Mouse (Mus musculus) E14TG2a.4 (cell line): Measurements from ENCODE around the gene Lpp.

Experiments
- H3K27me3 ChIP-seq: 2 replicates; pipeline ENCODE4 v1.6.1; 2014; ENCODE audit warnings: low read length, control low read depth; ENCODE audit not compliant: insufficient read depth
- H3K36me3 ChIP-seq: 2 replicates; pipeline ENCODE4 v1.6.1; 2014; ENCODE audit warnings: low read length, control low read depth; ENCODE audit not compliant: insufficient read depth
- H3K4me1 ChIP-seq: replicated peaks from 2 replicates; pipeline ENCODE4 v1.6.1; 2014; ENCODE audit warnings: low read depth, low read length, control low read depth
- H3K4me3 ChIP-seq: replicated peaks from 2 replicates; pipeline ENCODE4 v1.5.1; 2014; ENCODE audit warnings: mild to moderate bottlenecking, low read length
- H3K9me3 ChIP-seq: 2 replicates; pipeline ENCODE4 v1.6.1; 2014; ENCODE audit warnings: low read length, control low read depth
- CTCF ChIP-seq: conservative IDR thresholded peaks from 2 replicates; pipeline ENCODE4 v1.5.1; 2014; ENCODE audit warnings: low read length
- NANOG ChIP-seq: IDR thresholded peaks from 2 replicates; pipeline ENCODE4 v1.6.1; 2014; ENCODE audit warnings: borderline replicate concordance, low read length, mixed read lengths
- POU5F1 ChIP-seq: IDR thresholded peaks from 2 replicates; pipeline ENCODE4 v1.6.1; 2014; ENCODE audit warnings: low read length, borderline replicate concordance

Lpp gene

GRCm38 (mm10) chr16:24559811-24560210 is 166.5 kb downstream of the Lpp start:
- H3K36me3 ChIP-seq, result no peaks in the 10 kb centered on the region
- H3K4me3 ChIP-seq, result no peak overlapping the region
- TF ChIP-seq CTCF (no peak), POU5F1 (no peak), NANOG (no peak)
- H3K4me1 ChIP-seq, result no peaks in the 10 kb centered on the region
- H3K27me3 ChIP-seq, result no peaks in the 10 kb centered on the region
- H3K9me3 ChIP-seq, result no peaks in the 10 kb centered on the region

GRCm38 (mm10) chr16:24560998-24561397 is 167.7 kb downstream of the Lpp start:
- H3K36me3 ChIP-seq, result no peaks in the 10 kb centered on the region
- no peak overlapping the region for H3K4me3 ChIP-seq
- no peak for TF ChIP-seq NANOG
- no peak for TF ChIP-seq POU5F1
- TF ChIP-seq CTCF, result no peak
- H3K9me3 ChIP-seq, result no peaks in the 10 kb centered on the region
- H3K27me3 ChIP-seq, result no peaks in the 10 kb centered on the region
- peaks cover 8% of the 10 kb centered on the region for H3K4me1 ChIP-seq

DNA sequence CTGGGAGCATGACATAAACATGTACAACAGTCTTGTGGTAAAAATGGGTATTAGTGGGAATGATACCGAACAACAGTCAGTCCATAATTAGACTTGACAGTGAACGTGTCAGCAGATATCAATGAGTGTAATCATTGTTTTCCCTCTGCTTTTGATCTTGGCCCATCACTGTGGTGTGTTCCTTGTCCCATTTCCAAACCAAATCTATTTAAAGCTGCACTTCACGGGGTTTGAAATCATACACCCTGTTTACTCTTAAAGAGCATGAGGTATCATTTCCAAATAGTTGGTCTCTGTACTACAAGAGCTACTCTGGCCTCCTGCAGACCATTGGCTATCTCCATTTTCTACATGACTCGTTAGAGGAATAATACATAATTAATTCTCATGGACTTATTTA is 168.3 kb downstream of the Lpp start:
- Histone ChIP-seq H3K27me3 (no peaks in the 10 kb centered on the region), H3K4me1 (peaks cover 14% of the 10 kb centered on the region), H3K4me3 (no peak overlapping the region), H3K9me3 (no peaks in the 10 kb centered on the region), H3K36me3 (no peaks in the 10 kb centered on the region)
- TF ChIP-seq NANOG (no peak), POU5F1 (no peak), CTCF (no peak)

DNA sequence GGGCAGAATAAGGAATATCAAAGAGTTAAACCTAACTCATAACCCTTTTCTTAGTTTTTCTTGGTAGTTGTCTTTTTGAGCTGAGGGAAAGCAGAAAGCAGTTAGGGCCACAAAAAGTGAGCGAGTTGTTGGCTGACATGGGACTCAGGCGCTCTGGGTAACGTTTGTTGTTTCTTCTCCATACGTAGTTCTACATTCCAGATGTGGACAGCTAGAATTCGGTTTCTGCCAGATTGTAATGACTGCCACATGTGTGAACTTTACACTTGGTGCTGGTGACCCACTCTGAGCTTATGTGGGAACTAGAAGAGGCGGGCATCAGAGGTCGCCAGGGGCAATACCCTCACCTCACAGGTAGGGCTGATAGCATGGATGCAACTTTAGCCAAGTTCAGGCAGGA is 172.0 kb downstream of the Lpp start:
- H3K27me3 ChIP-seq, result no peaks in the 10 kb centered on the region
- H3K9me3 ChIP-seq, result no peaks in the 10 kb centered on the region
- no peaks in the 10 kb centered on the region for H3K36me3 ChIP-seq
- TF ChIP-seq CTCF (no peak), POU5F1 (no peak), NANOG (no peak)
- H3K4me1 ChIP-seq, result peaks cover 21% of the 10 kb centered on the region
- H3K4me3 ChIP-seq, result no peak overlapping the region

GRCm38 (mm10) chr16:24566277-24566676 is 173.0 kb downstream of the Lpp start:
- Histone ChIP-seq H3K27me3 (no peaks in the 10 kb centered on the region), H3K36me3 (no peaks in the 10 kb centered on the region), H3K4me3 (no peak overlapping the region), H3K9me3 (no peaks in the 10 kb centered on the region), H3K4me1 (peaks cover 21% of the 10 kb centered on the region)
- TF ChIP-seq POU5F1 (no peak), NANOG (no peak), CTCF (no peak)

GRCm38 (mm10) chr16:24567562-24567961 is 174.3 kb downstream of the Lpp start:
- H3K9me3 ChIP-seq, result no peaks in the 10 kb centered on the region
- peaks cover 21% of the 10 kb centered on the region for H3K4me1 ChIP-seq
- H3K4me3 ChIP-seq, result no peak overlapping the region
- TF ChIP-seq POU5F1, result no peak
- no peak for TF ChIP-seq CTCF
- TF ChIP-seq NANOG, result no peak
- no peaks in the 10 kb centered on the region for H3K27me3 ChIP-seq
- no peaks in the 10 kb centered on the region for H3K36me3 ChIP-seq

GRCm38 (mm10) chr16:24568061-24568460 is 174.8 kb downstream of the Lpp start:
- Histone ChIP-seq H3K36me3 (no peaks in the 10 kb centered on the region), H3K4me1 (peaks cover 21% of the 10 kb centered on the region), H3K9me3 (no peaks in the 10 kb centered on the region), H3K27me3 (no peaks in the 10 kb centered on the region), H3K4me3 (no peak overlapping the region)
- no peak for TF ChIP-seq POU5F1

DNA sequence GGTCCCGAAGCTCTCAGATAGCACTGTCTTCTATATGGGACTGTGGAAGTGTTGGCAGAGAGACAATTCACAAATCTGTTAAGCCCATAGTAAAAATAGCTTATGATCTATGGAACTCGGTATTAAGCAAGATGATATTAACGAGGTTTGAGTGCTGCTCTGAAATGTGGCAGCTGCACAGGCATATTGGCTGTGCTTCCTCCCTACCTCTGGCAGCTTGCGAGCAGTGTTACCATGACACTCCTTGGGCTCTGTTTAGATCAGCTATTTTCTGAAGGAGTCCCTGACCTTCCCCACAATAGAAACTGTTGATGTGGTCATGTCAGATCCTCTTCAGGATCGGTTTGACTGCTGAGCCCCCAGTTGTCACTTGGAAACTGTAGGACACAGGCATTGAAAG is 176.4 kb downstream of the Lpp start:
- Histone ChIP-seq H3K4me1 (peaks cover 21% of the 10 kb centered on the region), H3K9me3 (no peaks in the 10 kb centered on the region), H3K27me3 (no peaks in the 10 kb centered on the region), H3K36me3 (no peaks in the 10 kb centered on the region), H3K4me3 (no peak overlapping the region)
- TF ChIP-seq NANOG, result no peak
- no peak for TF ChIP-seq POU5F1

DNA sequence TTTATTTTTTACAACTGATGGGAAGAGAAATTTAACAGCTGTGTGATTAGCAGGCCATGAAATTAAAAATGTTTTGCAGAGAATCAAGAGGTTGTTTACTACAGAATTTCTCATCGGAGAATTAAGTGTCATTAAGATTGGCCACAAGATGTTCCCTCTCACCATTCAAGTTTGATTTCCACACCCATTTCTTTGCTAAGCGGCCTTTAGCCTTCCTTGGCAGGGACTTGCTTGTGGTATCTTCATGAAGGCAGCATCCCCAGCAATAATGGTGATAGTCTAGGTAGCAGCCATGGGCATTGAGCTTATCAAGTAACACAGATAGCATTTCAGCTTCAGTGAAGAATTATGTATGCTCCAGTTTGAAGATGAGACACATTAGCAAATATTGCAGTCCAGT is 183.7 kb downstream of the Lpp start:
- Histone ChIP-seq H3K9me3 (no peaks in the 10 kb centered on the region), H3K4me1 (no peaks in the 10 kb centered on the region), H3K27me3 (no peaks in the 10 kb centered on the region), H3K36me3 (no peaks in the 10 kb centered on the region), H3K4me3 (no peak overlapping the region)
- no peak for TF ChIP-seq POU5F1
- TF ChIP-seq CTCF, result no peak
- no peak for TF ChIP-seq NANOG

DNA sequence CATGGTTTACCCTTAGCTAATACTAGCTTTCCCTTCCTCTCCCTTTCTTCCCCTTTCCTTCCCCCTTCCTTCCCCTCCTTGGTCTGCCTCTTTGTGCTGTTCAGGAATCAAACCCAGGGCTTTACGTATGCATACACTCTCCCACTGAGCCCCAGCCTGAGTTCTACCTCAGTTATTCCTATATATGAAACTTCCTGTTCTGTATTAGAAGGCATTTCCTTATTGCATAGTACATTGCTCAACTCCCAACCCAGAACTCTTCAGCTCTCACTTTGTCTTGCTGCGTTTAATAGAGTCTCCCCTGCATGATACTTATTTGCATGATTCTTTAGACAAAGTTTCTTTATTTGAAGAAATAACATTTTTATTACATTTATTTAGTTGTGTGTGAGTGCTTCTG is 184.5 kb downstream of the Lpp start:
- Histone ChIP-seq H3K4me3 (no peak overlapping the region), H3K27me3 (no peaks in the 10 kb centered on the region), H3K9me3 (no peaks in the 10 kb centered on the region), H3K36me3 (no peaks in the 10 kb centered on the region), H3K4me1 (no peaks in the 10 kb centered on the region)
- TF ChIP-seq NANOG (no peak), CTCF (no peak), POU5F1 (no peak)
